Mouse (Mus musculus) olfactory bulb, adult 2 months (tissue): Measurements from ENCODE around the gene D17H6S53E. TPM values are rescaled to one million over a fixed set of nuclear protein-coding genes. Genes with fewer than 3 reads are reported as not detected.
A peak's percentile ranks its signal among the peaks of the same experiment; 100 is the strongest.

Experiments used
- H3K27ac ChIP-seq: fragments of 200-500 bp; 2 replicates; pipeline ENCODE4 v1.5.1; 2012; ENCODE audit warnings: low read depth, low read length; ENCODE audit not compliant: insufficient read depth
- H3K4me1 ChIP-seq: fragments of 200-500 bp; 2 replicates; pipeline ENCODE4 v1.6.1; 2012; ENCODE audit warnings: low read length; ENCODE audit not compliant: control insufficient read depth, insufficient read depth
- H3K4me3 ChIP-seq: fragments of 200-500 bp; 2 replicates; pipeline ENCODE4 v1.5.1; 2012; ENCODE audit warnings: mild to moderate bottlenecking, low read depth, low read length, moderate library complexity; ENCODE audit not compliant: insufficient read depth
- CTCF ChIP-seq: fragments of 200-500 bp; IDR thresholded peaks from 2 replicates; pipeline ENCODE4 v1.5.1; 2012; ENCODE audit warnings: low read depth, mild to moderate bottlenecking, low read length, moderate library complexity; ENCODE audit not compliant: insufficient read depth
- POLR2A ChIP-seq: fragments of 200-500 bp; IDR thresholded peaks from 2 replicates; pipeline ENCODE4 v1.6.1; 2012; ENCODE audit warnings: mild to moderate bottlenecking, low read depth, low read length, moderate library complexity; ENCODE audit not compliant: insufficient read depth
- WGBS: fragments of 180-500 bp; shearing (Covaris S2); methylation state at CpG from one replicate; pipeline ENCODE4 v1.1.7; 2018; 5-methylcytosine and 5-hydroxymethylcytosine counted together
- polyA plus RNA-seq: library from polyadenylated mRNA; stranded (reverse); fragments of >200 nt; gene quantifications from 2 replicates; pipeline ENCODE4 v1.2.4, GENCODE M21; 2012; ENCODE audit warnings: low replicate concordance; ENCODE audit not compliant: missing spikeins, insufficient read depth, insufficient read length

The D17H6S53E gene
- not detected in 2 replicates for polyA plus RNA-seq

GRCm38 (mm10) chr17:35126206-35126611, at the start of gene D17H6S53E:
TSS of gene D17H6S53E (plus strand) at chr17:35126373.
- Histone ChIP-seq H3K4me1 (peaks cover 20% of the 10 kb centered on the region), H3K27ac (peak within 1 kb of the TSS; percentile 82), H3K4me3 (peak within 1 kb of the TSS; percentile 77)
- under 1% methylated on average over 36 of the region's 36 CpGs for WGBS
- TF ChIP-seq POLR2A (peak; percentile 92), CTCF (no peak)

GRCm38 (mm10) chr17:35076507-35077176, 49.5 kb upstream of the D17H6S53E start, which contains the start of gene Ly6g6e:
TSS of gene Ly6g6e (plus strand) at chr17:35076902.
- H3K27ac ChIP-seq = no peak within 1 kb of the TSS
- peak within 1 kb of the TSS; percentile 20 for H3K4me3 ChIP-seq
- TF ChIP-seq CTCF (no peak), POLR2A (no peak)
- H3K4me1 ChIP-seq = peaks cover 10% of the 10 kb centered on the region; the same call in 1 of the 2 replicates
- WGBS = 45% methylated on average over 10 of the region's 10 CpGs

GRCm38 (mm10) chr17:35077285-35077684, 48.9 kb upstream of the D17H6S53E start:
- peak overlapping the region; percentile 5; the same call in 1 of the 2 replicates for H3K4me3 ChIP-seq
- 25% methylated on average over 2 of the region's 2 CpGs for WGBS
- H3K27ac ChIP-seq = no peak overlapping the region
- TF ChIP-seq POLR2A (no peak), CTCF (no peak)
- H3K4me1 ChIP-seq = peaks cover 10% of the 10 kb centered on the region; the same call in 1 of the 2 replicates

GRCm38 (mm10) chr17:35077786-35078233, 48.4 kb upstream of the D17H6S53E start, which contains the start of gene Ly6g6d:
TSS of gene Ly6g6d (minus strand) at chr17:35078065.
- peak within 1 kb of the TSS; percentile 20 for H3K4me3 ChIP-seq
- TF ChIP-seq POLR2A (no peak), CTCF (no peak)
- H3K4me1 ChIP-seq = peaks cover 10% of the 10 kb centered on the region; the same call in 1 of the 2 replicates
- 22% methylated on average over 14 of the region's 14 CpGs for WGBS
- H3K27ac ChIP-seq = no peak within 1 kb of the TSS

- no peak for TF ChIP-seq POLR2A
- no peak for TF ChIP-seq CTCF
- Histone ChIP-seq H3K4me3 (no peak overlapping the region), H3K4me1 (peaks cover 10% of the 10 kb centered on the region; the same call in 1 of the 2 replicates), H3K27ac (no peak overlapping the region)
- 63% methylated on average over 9 of the region's 9 CpGs for WGBS
Observed at GRCm38 (mm10) chr17:35079778-35080177, 46.4 kb upstream of the D17H6S53E start.

- Histone ChIP-seq H3K4me1 (peaks cover 10% of the 10 kb centered on the region; the same call in 1 of the 2 replicates), H3K4me3 (no peak overlapping the region), H3K27ac (no peak overlapping the region)
- TF ChIP-seq POLR2A (no peak), CTCF (no peak)
- WGBS = 61% methylated on average over 6 of the region's 6 CpGs
Observed at GRCm38 (mm10) chr17:35080248-35080647, 45.9 kb upstream of the D17H6S53E start.

- peaks cover 10% of the 10 kb centered on the region; the same call in 1 of the 2 replicates for H3K4me1 ChIP-seq
- TF ChIP-seq CTCF (no peak), POLR2A (no peak)
- 77% methylated on average over 4 of the region's 4 CpGs for WGBS
- H3K4me3 ChIP-seq = no peak overlapping the region
- H3K27ac ChIP-seq = no peak overlapping the region
Observed at GRCm38 (mm10) chr17:35080710-35081109, 45.5 kb upstream of the D17H6S53E start.

GRCm38 (mm10) chr17:35082841-35083576, 43.2 kb upstream of the D17H6S53E start:
- WGBS = 88% methylated on average over 16 of the region's 16 CpGs
- Histone ChIP-seq H3K4me1 (peaks cover 2% of the 10 kb centered on the region; the same call in 1 of the 2 replicates), H3K4me3 (no peak overlapping the region), H3K27ac (no peak overlapping the region)
- TF ChIP-seq CTCF (no peak), POLR2A (no peak)

- TF ChIP-seq CTCF (no peak), POLR2A (no peak)
- H3K27ac ChIP-seq = no peak overlapping the region
- no peaks in the 10 kb centered on the region for H3K4me1 ChIP-seq
- no peak overlapping the region for H3K4me3 ChIP-seq
- 80% methylated on average over 3 of the region's 3 CpGs for WGBS
Observed at GRCm38 (mm10) chr17:35083929-35084497, 42.2 kb upstream of the D17H6S53E start.
